Mouse (Mus musculus) myocyte (in vitro differentiated cells): ENCODE results near the gene Zbed4. TPM values are rescaled to one million over a fixed set of nuclear protein-coding genes. Genes with fewer than 3 reads are reported as not detected.

Experiments
- H3K27me3 ChIP-seq: one replicate; pipeline ENCODE4 v1.6.1; 2011; ENCODE audit not compliant: control insufficient read depth, insufficient read depth, insufficient read length
- H3K36me3 ChIP-seq: one replicate; pipeline ENCODE4 v1.6.1; 2011; ENCODE audit not compliant: control insufficient read depth, insufficient read depth
- H3K4me2 ChIP-seq: one replicate; pipeline ENCODE4 v1.6.1; 2011; ENCODE audit warnings: low read depth, control low read depth
- H3K4me3 ChIP-seq: one replicate; pipeline ENCODE4 v1.5.1; 2011; ENCODE audit warnings: mild to moderate bottlenecking, control low read depth, moderate library complexity
- H3K79me2 ChIP-seq: one replicate; pipeline ENCODE4 v1.6.1; 2011; ENCODE audit not compliant: control insufficient read depth, insufficient read depth
- H3ac ChIP-seq: one replicate; pipeline ENCODE4 v1.6.1; 2011; ENCODE audit not compliant: control insufficient read depth, insufficient read length
- CEBPB ChIP-seq: IDR thresholded peaks from 2 replicates; pipeline ENCODE4 v1.6.1; 2011; ENCODE audit warnings: mild to moderate bottlenecking, moderate library complexity; ENCODE audit not compliant: poor library complexity, insufficient read depth, severe bottlenecking
- E2F4 ChIP-seq: IDR thresholded peaks from one replicate; pipeline ENCODE4 v1.6.1; 2011; ENCODE audit warnings: mild to moderate bottlenecking, control low read depth, moderate library complexity; ENCODE audit not compliant: insufficient read depth
- MAX ChIP-seq: IDR thresholded peaks from one replicate; pipeline ENCODE4 v1.6.1; 2011; ENCODE audit warnings: low read depth, mild to moderate bottlenecking, control low read depth
- MYOD1 ChIP-seq, 3 experiments: IDR thresholded peaks; one replicate each; pipeline ENCODE4 v1.6.1; 2011; ENCODE audit warnings: control low read depth in 2 of 3, low read depth in 2 of 3, mild to moderate bottlenecking in 2 of 3, moderate library complexity in 1 of 3; ENCODE audit not compliant: insufficient read length in 2 of 3, control insufficient read depth in 1 of 3
- MYOG ChIP-seq, 3 experiments: IDR thresholded peaks; one replicate each; pipeline ENCODE4 v1.6.1; 2011; ENCODE audit warnings: control low read depth in 2 of 3, low read depth in 2 of 3, mild to moderate bottlenecking in 2 of 3; ENCODE audit not compliant: insufficient read length in 2 of 3, control insufficient read depth in 1 of 3, insufficient read depth in 1 of 3
- POLR2A ChIP-seq: IDR thresholded peaks from one replicate; pipeline ENCODE4 v1.6.1; 2011; ENCODE audit warnings: low read depth, mild to moderate bottlenecking, control low read depth, moderate library complexity; ENCODE audit not compliant: insufficient read length
- POLR2AphosphoS2 ChIP-seq: IDR thresholded peaks from one replicate; pipeline ENCODE4 v1.6.1; 2011; ENCODE audit warnings: low read depth, control low read depth; ENCODE audit not compliant: insufficient read length
- REST ChIP-seq: IDR thresholded peaks from one replicate; pipeline ENCODE4 v1.6.1; 2011; ENCODE audit warnings: mild to moderate bottlenecking, control low read depth, moderate library complexity; ENCODE audit not compliant: insufficient read depth, insufficient read length
- SRF ChIP-seq: IDR thresholded peaks from one replicate; pipeline ENCODE4 v1.6.1; 2011; ENCODE audit warnings: low read depth; ENCODE audit not compliant: control insufficient read depth, insufficient read length
- TCF12 ChIP-seq: IDR thresholded peaks from one replicate; pipeline ENCODE4 v1.6.1; 2011; ENCODE audit warnings: mild to moderate bottlenecking, control low read depth; ENCODE audit not compliant: poor library complexity, insufficient read depth, severe bottlenecking
- TCF3 ChIP-seq: IDR thresholded peaks from one replicate; pipeline ENCODE4 v1.6.1; 2011; ENCODE audit warnings: low read depth, control low read depth; ENCODE audit not compliant: insufficient read length
- USF1 ChIP-seq: IDR thresholded peaks from one replicate; pipeline ENCODE4 v1.6.1; 2011; ENCODE audit warnings: low read depth, mild to moderate bottlenecking, control low read depth, moderate library complexity
- polyA plus RNA-seq: library from polyadenylated mRNA; unstranded; fragments of >200 nt; fragmentation: generic; extraction: Trizol; gene quantifications from one replicate; pipeline ENCODE4 v1.2.1, GENCODE M21; 2012; ENCODE audit warnings: missing spikeins

The Zbed4 gene
- polyA plus RNA-seq, 1 experiment, result 9.5 TPM

GRCm38 (mm10) chr15:88822513-88822912, 71.1 kb downstream of the Zbed4 start:
- H3ac ChIP-seq, result no peak overlapping the region
- peaks cover 13% of the 10 kb centered on the region for H3K36me3 ChIP-seq
- H3K4me2 ChIP-seq, result no peak overlapping the region
- H3K27me3 ChIP-seq, result no peaks in the 10 kb centered on the region
- H3K79me2 ChIP-seq, result peaks cover 20% of the 10 kb centered on the region
- TF ChIP-seq MAX, result no peak
- TF ChIP-seq POLR2AphosphoS2, result no peak
- no peak for TF ChIP-seq REST
- no peak for TF ChIP-seq MYOG (IDR thresholded peaks at IDR 0.05; ENCODE audit: control insufficient read depth in 1 of 3, insufficient read depth in 1 of 3, insufficient read length in 2 of 3, low read depth in 2 of 3)
- no peak for TF ChIP-seq CEBPB
- no peak for TF ChIP-seq TCF12
- TF ChIP-seq SRF, result no peak
- TF ChIP-seq POLR2A, result no peak
- no peak for TF ChIP-seq E2F4
- no peak for TF ChIP-seq MYOD1 (IDR thresholded peaks at IDR 0.05; ENCODE audit: control insufficient read depth in 1 of 3, insufficient read length in 2 of 3, low read depth in 2 of 3)
- no peak for TF ChIP-seq TCF3
- TF ChIP-seq USF1, result no peak
- no peak overlapping the region for H3K4me3 ChIP-seq

GRCm38 (mm10) chr15:88823376-88823775, 71.9 kb downstream of the Zbed4 start:
- TF ChIP-seq CEBPB (no peak), MYOG (IDR thresholded peaks at IDR 0.05; ENCODE audit: control insufficient read depth in 1 of 3, insufficient read depth in 1 of 3, insufficient read length in 2 of 3, low read depth in 2 of 3) (no peak), REST (no peak), E2F4 (no peak), POLR2AphosphoS2 (no peak), MYOD1 (IDR thresholded peaks at IDR 0.05; ENCODE audit: control insufficient read depth in 1 of 3, insufficient read length in 2 of 3, low read depth in 2 of 3) (no peak), POLR2A (no peak), USF1 (no peak), MAX (no peak), TCF12 (no peak), SRF (no peak), TCF3 (no peak)

GRCm38 (mm10) chr15:88827466-88827865, 76.0 kb downstream of the Zbed4 start:
- Histone ChIP-seq H3K4me2 (no peak overlapping the region), H3ac (no peak overlapping the region), H3K4me3 (no peak overlapping the region), H3K36me3 (peaks cover 13% of the 10 kb centered on the region), H3K79me2 (no peaks in the 10 kb centered on the region), H3K27me3 (no peaks in the 10 kb centered on the region)
- no peak for TF ChIP-seq POLR2A
- no peak for TF ChIP-seq TCF3
- TF ChIP-seq USF1, result no peak
- TF ChIP-seq POLR2AphosphoS2, result no peak
- TF ChIP-seq MYOD1 (IDR thresholded peaks at IDR 0.05; ENCODE audit: control insufficient read depth in 1 of 3, insufficient read length in 2 of 3, low read depth in 2 of 3), result no peak
- no peak for TF ChIP-seq CEBPB
- TF ChIP-seq MYOG (IDR thresholded peaks at IDR 0.05; ENCODE audit: control insufficient read depth in 1 of 3, insufficient read depth in 1 of 3, insufficient read length in 2 of 3, low read depth in 2 of 3), result no peak
- TF ChIP-seq TCF12, result no peak
- TF ChIP-seq E2F4, result no peak
- no peak for TF ChIP-seq MAX
- no peak for TF ChIP-seq SRF
- TF ChIP-seq REST, result no peak

More at GRCm38 (mm10) chr15:88823376-88823775, 71.9 kb downstream of the Zbed4 start:
- no peak overlapping the region for H3K4me2 ChIP-seq
- peaks cover 13% of the 10 kb centered on the region for H3K79me2 ChIP-seq
- no peak overlapping the region for H3K4me3 ChIP-seq
- H3ac ChIP-seq, result no peak overlapping the region
- peaks cover 13% of the 10 kb centered on the region for H3K36me3 ChIP-seq
- no peaks in the 10 kb centered on the region for H3K27me3 ChIP-seq

- H3K4me2 ChIP-seq, result no peak overlapping the region
- TF ChIP-seq CEBPB (no peak), POLR2A (no peak), USF1 (no peak), E2F4 (no peak), SRF (no peak), REST (no peak), TCF12 (no peak), MYOG (IDR thresholded peaks at IDR 0.05; ENCODE audit: control insufficient read depth in 1 of 3, insufficient read depth in 1 of 3, insufficient read length in 2 of 3, low read depth in 2 of 3) (no peak), MAX (no peak), POLR2AphosphoS2 (no peak), MYOD1 (IDR thresholded peaks at IDR 0.05; ENCODE audit: control insufficient read depth in 1 of 3, insufficient read length in 2 of 3, low read depth in 2 of 3) (no peak), TCF3 (no peak)
- H3K36me3 ChIP-seq, result peaks cover 13% of the 10 kb centered on the region
- no peak overlapping the region for H3K4me3 ChIP-seq
- H3K79me2 ChIP-seq, result no peaks in the 10 kb centered on the region
- no peak overlapping the region for H3ac ChIP-seq
- H3K27me3 ChIP-seq, result no peaks in the 10 kb centered on the region
Measured at GRCm38 (mm10) chr15:88827991-88828799, 76.7 kb downstream of the Zbed4 start.
